Mouse (Mus musculus) hindbrain, embryonic 11.5 days (tissue): ENCODE measurements at regions not wholly inside any gene's neighbourhood (a gene's known extent, or its start where the extent isn't known, plus 50 kb on each side); places are given as distances from the start of the nearest gene placed in this dataset.

Source experiments
- ATAC-seq: fragments of 200-750 bp; cut with Nextera tagmentation; 2 replicates; pipeline ENCODE4 v1.8.0; 2017; ENCODE audit warnings: mild to moderate bottlenecking, moderate TSS enrichment, moderate library complexity; ENCODE audit not compliant: low FRiP score
- DNase-seq: peaks from one replicate; pipeline ENCODE4 v3.0.0-alpha.2; 2015; ENCODE audit warnings: low spot score
- H3K27ac ChIP-seq: fragments of 300-500 bp; sonication (generic); 2 replicates; pipeline ENCODE4 v1.5.1; 2014; ENCODE audit warnings: mild to moderate bottlenecking, low read depth, low read length
- H3K27me3 ChIP-seq: fragments of 300-500 bp; sonication (generic); 2 replicates; pipeline ENCODE4 v1.6.1; 2014; ENCODE audit warnings: mild to moderate bottlenecking, low read length, moderate library complexity, mixed read lengths; ENCODE audit not compliant: control insufficient read depth, insufficient read depth
- H3K36me3 ChIP-seq: fragments of 300-500 bp; sonication (generic); 2 replicates; pipeline ENCODE4 v1.6.1; 2014; ENCODE audit warnings: mild to moderate bottlenecking, low read length, moderate library complexity, mixed read lengths; ENCODE audit not compliant: control insufficient read depth, insufficient read depth
- H3K4me1 ChIP-seq: fragments of 300-500 bp; sonication (generic); replicated peaks from 2 replicates; pipeline ENCODE4 v1.6.1; 2014; ENCODE audit warnings: low read length, mixed read lengths; ENCODE audit not compliant: control insufficient read depth, insufficient read depth
- H3K4me2 ChIP-seq: fragments of 300-500 bp; sonication (generic); replicated peaks from 2 replicates; pipeline ENCODE4 v1.6.1; 2014; ENCODE audit warnings: mild to moderate bottlenecking, low read depth, low read length
- H3K4me3 ChIP-seq: fragments of 300-500 bp; sonication (generic); 2 replicates; pipeline ENCODE4 v1.5.1; 2014; ENCODE audit warnings: low read depth, low read length
- H3K9ac ChIP-seq: fragments of 300-500 bp; sonication (generic); 2 replicates; pipeline ENCODE4 v1.6.1; 2014; ENCODE audit warnings: low read depth, low read length
- H3K9me3 ChIP-seq: fragments of 300-500 bp; sonication (generic); 2 replicates; pipeline ENCODE4 v1.6.1; 2016; ENCODE audit warnings: low read length; ENCODE audit not compliant: control insufficient read depth
- WGBS: fragments of 180-500 bp; shearing (Covaris S2); extraction: QIAGEN DNeasy Blood & Tissue Kit; methylation state at CpG from one replicate; pipeline ENCODE4 v1.1.7; 2014; 5-methylcytosine and 5-hydroxymethylcytosine counted together

DNA sequence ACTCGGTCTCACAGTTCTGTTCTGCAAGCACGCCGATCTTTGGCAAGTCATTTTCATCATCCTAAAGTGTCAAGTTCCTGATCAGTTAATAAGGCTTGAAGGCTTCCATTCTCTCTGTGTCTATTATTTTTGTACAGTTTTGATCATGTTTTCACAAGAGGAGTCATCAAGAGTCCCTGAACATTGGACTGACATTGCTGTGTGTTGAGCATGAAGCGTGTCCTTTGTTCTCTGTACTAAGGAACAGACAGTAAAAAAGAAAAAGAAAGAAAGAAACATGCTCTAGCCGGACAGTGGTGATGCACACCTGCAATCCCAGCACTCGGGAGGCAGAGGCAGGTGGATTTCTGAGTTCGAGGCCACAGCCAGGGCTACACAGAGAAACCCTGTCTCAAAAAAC is 955.4 kb downstream of the Epha4 start:
- DNase-seq = no peak
- no peaks in the 10 kb centered on the region for H3K27me3 ChIP-seq
- no peak overlapping the region for H3K9ac ChIP-seq
- no peak overlapping the region for H3K4me2 ChIP-seq
- no peaks in the 10 kb centered on the region for H3K4me1 ChIP-seq
- no peak overlapping the region for H3K4me3 ChIP-seq
- no peak overlapping the region for H3K27ac ChIP-seq
- no peaks in the 10 kb centered on the region for H3K36me3 ChIP-seq
- 91% methylated on average over 7 of the region's 7 CpGs for WGBS
- no peak for ATAC-seq
- no peaks in the 10 kb centered on the region for H3K9me3 ChIP-seq

DNA sequence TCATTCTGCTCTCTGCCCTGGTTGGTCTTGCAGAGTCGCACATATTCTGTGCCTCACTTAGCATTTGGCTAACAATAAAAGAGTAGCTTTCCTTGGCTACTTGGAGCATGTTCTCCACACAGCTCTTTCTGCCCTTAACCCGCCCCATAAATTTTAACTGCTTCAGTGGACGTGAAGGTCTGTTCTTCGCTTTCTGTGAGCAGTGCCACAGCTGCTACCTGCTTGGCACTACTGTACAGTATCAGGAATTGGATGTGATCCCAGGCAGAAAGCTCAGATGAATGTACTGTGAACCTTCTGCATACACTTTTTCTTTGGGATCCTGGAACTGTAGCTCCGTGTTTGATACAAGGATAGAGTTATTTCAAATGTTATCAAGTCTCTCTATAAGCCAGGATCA is 939.4 kb downstream of the Epha4 start:
- Histone ChIP-seq H3K4me1 (no peaks in the 10 kb centered on the region), H3K4me3 (no peak overlapping the region), H3K9me3 (no peaks in the 10 kb centered on the region), H3K36me3 (no peaks in the 10 kb centered on the region), H3K9ac (no peak overlapping the region), H3K27ac (no peak overlapping the region), H3K27me3 (no peaks in the 10 kb centered on the region), H3K4me2 (no peak overlapping the region)
- DNase-seq = no peak
- WGBS = 84% methylated on average over 5 of the region's 5 CpGs
- ATAC-seq = no peak

DNA sequence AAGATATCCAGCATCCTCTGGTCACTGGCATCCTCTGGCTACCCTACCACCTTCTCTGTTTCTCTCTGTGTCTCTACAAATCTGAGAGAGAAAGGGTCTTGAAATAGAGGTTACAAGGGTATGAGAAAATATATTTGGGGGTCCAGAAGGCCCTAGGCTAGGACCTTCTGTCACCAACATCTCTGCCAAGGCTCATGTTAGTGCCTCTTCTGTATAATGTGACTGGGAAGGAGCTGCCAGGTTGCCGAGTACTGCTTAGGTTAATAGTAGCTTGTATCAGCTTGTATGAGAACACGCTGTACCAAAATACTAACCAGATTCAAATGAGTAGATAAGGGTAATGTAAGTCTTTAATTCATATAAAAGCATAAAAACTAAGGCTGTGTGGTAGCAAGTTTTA is 929.0 kb downstream of the Epha4 start:
- 89% methylated on average over 2 of the region's 2 CpGs for WGBS

DNA sequence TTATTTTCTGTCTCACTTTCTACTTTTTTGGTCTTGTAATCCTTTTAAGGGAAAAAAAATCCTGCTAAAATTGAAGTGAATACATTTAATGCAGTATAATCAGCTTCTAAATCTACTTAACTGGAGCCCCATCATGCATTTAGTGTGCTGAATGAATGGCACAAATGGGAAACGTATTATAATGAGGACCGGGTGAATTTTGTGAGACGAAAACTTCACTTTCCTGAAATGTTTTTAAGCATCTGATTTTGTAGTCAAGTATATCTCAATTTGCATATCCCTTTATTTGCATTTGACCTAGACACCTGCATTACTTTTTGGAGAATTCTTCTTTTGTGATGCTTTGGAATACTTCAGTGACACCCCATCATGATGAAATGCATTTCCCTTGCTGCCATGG is 889.1 kb downstream of the Epha4 start:
- Histone ChIP-seq H3K4me3 (no peak overlapping the region), H3K9me3 (no peaks in the 10 kb centered on the region), H3K27me3 (no peaks in the 10 kb centered on the region), H3K4me2 (no peak overlapping the region), H3K36me3 (no peaks in the 10 kb centered on the region), H3K27ac (no peak overlapping the region), H3K4me1 (no peaks in the 10 kb centered on the region), H3K9ac (no peak overlapping the region)
- ATAC-seq = no peak
- WGBS = 79% methylated on average over 3 of the region's 3 CpGs
- no peak for DNase-seq

More for the DNA sequence above, 929.0 kb downstream of the Epha4 start:
- Histone ChIP-seq H3K9ac (no peak overlapping the region), H3K27ac (no peak overlapping the region), H3K36me3 (no peaks in the 10 kb centered on the region), H3K4me3 (no peak overlapping the region), H3K4me2 (no peak overlapping the region), H3K9me3 (no peaks in the 10 kb centered on the region), H3K27me3 (no peaks in the 10 kb centered on the region), H3K4me1 (no peaks in the 10 kb centered on the region)
- DNase-seq = no peak
- ATAC-seq = no peak

DNA sequence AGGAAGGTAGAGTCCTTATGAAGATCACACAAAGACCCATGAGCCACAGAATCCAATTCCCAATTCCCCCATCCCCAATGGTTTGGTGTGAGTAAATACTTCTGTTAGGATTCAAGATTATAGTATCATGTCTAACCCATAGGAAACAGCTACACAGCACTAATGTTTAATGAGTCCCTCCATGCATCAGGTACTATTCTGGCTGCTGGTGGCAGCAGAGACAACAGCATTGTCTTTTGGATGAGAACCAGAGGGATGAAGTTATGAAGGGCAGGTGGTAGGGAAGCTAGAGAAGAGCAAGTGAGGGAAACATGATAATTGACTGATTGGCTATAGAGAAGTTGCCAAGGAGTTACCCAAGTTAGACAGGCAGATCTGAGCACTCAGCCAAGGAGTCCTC is 885.0 kb downstream of the Epha4 start:
- no peak overlapping the region for H3K4me3 ChIP-seq
- H3K4me2 ChIP-seq = no peak overlapping the region
- no peak for ATAC-seq
- H3K9me3 ChIP-seq = no peaks in the 10 kb centered on the region
- no peak overlapping the region for H3K9ac ChIP-seq
- H3K27me3 ChIP-seq = no peaks in the 10 kb centered on the region
- H3K27ac ChIP-seq = no peak overlapping the region
- no peaks in the 10 kb centered on the region for H3K4me1 ChIP-seq
- no peaks in the 10 kb centered on the region for H3K36me3 ChIP-seq
- DNase-seq = no peak

DNA sequence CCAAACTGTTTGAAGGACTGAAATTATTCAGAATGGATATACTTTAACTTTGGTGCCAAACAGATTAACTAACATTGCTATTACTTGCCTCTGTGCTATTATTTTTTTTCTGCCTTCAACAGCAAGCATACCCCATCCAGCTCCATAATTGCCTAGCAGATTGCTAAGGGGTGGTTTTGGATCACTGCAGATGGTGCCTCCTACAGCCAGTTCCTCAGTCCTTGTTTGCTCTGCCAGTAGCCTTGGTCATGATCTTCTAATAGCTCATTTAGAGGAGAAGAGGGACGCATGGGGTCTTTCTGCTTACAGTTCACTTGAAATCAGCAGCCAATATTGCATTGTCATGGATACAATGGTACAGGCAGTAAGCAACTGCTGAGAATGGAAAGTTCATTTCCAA is 880.8 kb downstream of the Epha4 start:
- no peaks in the 10 kb centered on the region for H3K9me3 ChIP-seq
- no peaks in the 10 kb centered on the region for H3K27me3 ChIP-seq
- 69% methylated on average over 1 of the region's 1 CpGs for WGBS
- no peak overlapping the region for H3K9ac ChIP-seq
- no peak overlapping the region for H3K4me2 ChIP-seq
- H3K36me3 ChIP-seq = no peaks in the 10 kb centered on the region
- DNase-seq (no peak), ATAC-seq (no peak)
- no peaks in the 10 kb centered on the region for H3K4me1 ChIP-seq
- H3K27ac ChIP-seq = no peak overlapping the region
- H3K4me3 ChIP-seq = no peak overlapping the region

DNA sequence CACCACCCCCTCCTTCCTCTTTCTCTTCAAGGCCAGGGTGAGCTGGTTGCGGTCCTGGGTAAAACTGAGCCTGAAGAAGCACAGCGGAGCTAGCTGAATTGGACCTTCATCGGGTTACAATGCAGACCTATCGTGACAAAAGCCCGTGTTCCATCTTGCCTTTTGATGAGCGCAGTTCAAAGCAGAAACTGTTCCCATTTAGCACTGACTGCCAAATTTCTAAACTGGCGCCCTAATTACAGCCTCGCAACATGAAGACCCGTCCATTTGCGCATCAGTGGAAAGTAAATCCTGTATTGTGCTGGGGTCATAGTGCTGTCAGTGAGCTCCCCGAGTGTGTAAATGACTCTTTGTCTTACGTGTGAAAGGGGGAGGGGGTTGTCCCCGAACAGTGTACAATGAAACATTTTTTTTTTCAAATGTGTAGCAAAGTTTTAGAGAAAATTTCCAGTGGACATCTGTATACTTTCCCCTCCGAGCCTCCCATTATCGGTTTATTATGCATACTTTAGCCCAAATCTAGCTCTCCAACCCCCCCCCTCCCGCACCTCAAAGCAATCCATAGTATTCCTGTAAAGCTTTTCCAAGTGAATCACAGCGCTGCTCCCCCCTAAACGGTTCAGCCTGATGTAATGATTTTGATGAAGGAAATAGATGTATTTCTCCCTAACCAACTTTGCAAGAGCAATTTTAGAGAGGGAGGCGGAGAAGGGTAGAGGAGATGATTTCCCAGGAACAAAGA is 877.4 kb downstream of the Epha4 start:
- H3K27ac ChIP-seq = no peak overlapping the region
- no peaks in the 10 kb centered on the region for H3K9me3 ChIP-seq
- no peak overlapping the region for H3K4me3 ChIP-seq
- no peaks in the 10 kb centered on the region for H3K27me3 ChIP-seq
- ATAC-seq = no peak
- DNase-seq = peak; percentile 36
- H3K36me3 ChIP-seq = no peaks in the 10 kb centered on the region
- peak overlapping the region; percentile 21; the same call in 1 of the 2 replicates for H3K9ac ChIP-seq
- H3K4me1 ChIP-seq = no peaks in the 10 kb centered on the region
- peak overlapping the region; percentile 4; the same call in 1 of the 2 replicates for H3K4me2 ChIP-seq
- WGBS = 45% methylated on average over 19 of the region's 19 CpGs

DNA sequence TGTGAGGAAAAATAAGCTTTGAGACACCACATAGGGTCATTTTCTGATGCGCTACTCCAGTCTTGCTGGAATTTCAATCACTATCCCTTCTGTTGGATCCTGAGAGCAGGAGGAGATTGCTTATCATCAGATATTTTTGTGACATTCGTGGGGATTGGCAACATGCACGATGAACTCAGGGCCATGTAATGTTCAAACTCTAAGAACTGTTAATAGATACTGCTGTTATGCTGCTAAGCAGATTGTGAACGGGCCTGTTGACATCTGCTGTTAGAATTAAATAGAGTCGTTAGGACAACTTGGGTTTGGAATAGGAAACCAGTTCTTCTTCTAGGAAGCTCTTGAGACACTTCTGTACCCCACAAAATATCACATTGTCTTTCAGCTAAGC is 876.9 kb downstream of the Epha4 start:
- Histone ChIP-seq H3K4me3 (no peak overlapping the region), H3K27me3 (no peaks in the 10 kb centered on the region), H3K27ac (no peak overlapping the region), H3K9me3 (no peaks in the 10 kb centered on the region), H3K36me3 (no peaks in the 10 kb centered on the region), H3K4me1 (no peaks in the 10 kb centered on the region), H3K9ac (no peak overlapping the region), H3K4me2 (no peak overlapping the region)
- 82% methylated on average over 5 of the region's 5 CpGs for WGBS
- no peak for DNase-seq
- ATAC-seq = no peak

DNA sequence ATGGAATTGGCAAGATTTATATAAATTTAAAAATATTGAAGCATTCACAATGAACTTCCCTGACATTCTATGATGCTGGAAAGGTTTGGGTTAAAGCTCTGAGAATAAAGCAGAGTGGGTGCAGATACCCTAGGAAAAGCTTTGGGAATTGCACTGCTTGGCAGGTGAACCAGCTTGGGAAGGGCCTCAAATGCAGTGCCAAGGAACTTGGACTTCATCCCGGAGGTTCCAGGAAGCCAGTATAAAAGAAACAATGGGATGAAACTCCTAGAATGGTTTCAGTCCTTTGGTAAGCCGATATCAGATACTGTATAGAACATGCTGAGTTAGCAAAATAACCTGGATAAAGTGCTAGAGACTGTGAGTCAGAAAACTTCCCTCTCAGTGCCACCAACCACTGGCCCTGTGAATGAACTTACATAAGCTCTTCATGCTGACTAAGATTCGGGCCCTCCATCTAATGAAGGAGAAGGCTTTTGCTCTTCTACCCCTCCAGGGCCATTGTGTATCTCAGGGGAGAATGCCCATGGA is 873.6 kb downstream of the Epha4 start:
- H3K4me1 ChIP-seq = no peaks in the 10 kb centered on the region
- no peak overlapping the region for H3K27ac ChIP-seq
- no peaks in the 10 kb centered on the region for H3K27me3 ChIP-seq
- H3K4me3 ChIP-seq = no peak overlapping the region
- ATAC-seq = no peak
- DNase-seq = no peak
- H3K36me3 ChIP-seq = no peaks in the 10 kb centered on the region
- H3K9me3 ChIP-seq = no peaks in the 10 kb centered on the region
- no peak overlapping the region for H3K4me2 ChIP-seq
- H3K9ac ChIP-seq = no peak overlapping the region
- WGBS = 85% methylated on average over 3 of the region's 3 CpGs
